Mouse (Mus musculus) liver, embryonic 14.5 days (tissue): ENCODE results near the gene Haus4.

ENCODE experiments used
- CTCF ChIP-seq: IDR thresholded peaks from 2 replicates; pipeline ENCODE4 v1.5.1; 2016; ENCODE audit warnings: antibody characterized with exemption, low read depth, control low read depth
- EP300 ChIP-seq: IDR thresholded peaks from 2 replicates; pipeline ENCODE4 v1.6.1; 2016; ENCODE audit warnings: antibody characterized with exemption, low read depth

DNA sequence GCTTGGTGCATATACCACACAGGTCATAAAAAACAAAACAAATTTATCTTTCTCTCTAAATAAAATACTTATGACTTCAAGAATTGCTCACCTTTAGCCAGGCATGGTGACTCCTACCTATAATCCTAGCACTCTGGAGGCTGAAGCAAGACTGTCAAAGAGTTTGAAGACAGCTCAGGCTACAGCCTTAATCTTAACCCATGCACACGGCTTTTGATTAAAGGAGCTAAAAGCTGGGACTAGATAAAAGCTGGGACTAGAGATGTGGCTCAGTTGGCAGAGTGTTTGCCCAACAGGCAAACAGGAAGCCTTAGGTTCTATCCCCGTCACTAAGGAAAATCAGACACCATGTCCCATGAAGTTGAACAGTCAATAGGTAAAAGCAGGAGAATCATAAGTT, 51.3 kb downstream of the Haus4 start:
- no peak for TF ChIP-seq EP300
- TF ChIP-seq CTCF = no peak
